Mouse (Mus musculus) gonadal fat pad, adult 2 months (tissue): ENCODE measurements around the gene Cstf1. TPM values are rescaled to one million over a fixed set of nuclear protein-coding genes. Genes with fewer than 3 reads are reported as not detected.

Experiments
- DNase-seq: peaks from one replicate; pipeline ENCODE4 v3.0.0-alpha.2; 2012; ENCODE audit warnings: low read depth
- polyA plus RNA-seq: library from polyadenylated mRNA; depleted of rRNA; stranded (reverse); fragments of >200 nt; gene quantifications from 2 replicates; pipeline ENCODE4 v1.2.3, GENCODE M21; 2012; rRNA removed

Cstf1 gene
- 31.3 and 32.2 TPM in 2 replicates for polyA plus RNA-seq

DNA sequence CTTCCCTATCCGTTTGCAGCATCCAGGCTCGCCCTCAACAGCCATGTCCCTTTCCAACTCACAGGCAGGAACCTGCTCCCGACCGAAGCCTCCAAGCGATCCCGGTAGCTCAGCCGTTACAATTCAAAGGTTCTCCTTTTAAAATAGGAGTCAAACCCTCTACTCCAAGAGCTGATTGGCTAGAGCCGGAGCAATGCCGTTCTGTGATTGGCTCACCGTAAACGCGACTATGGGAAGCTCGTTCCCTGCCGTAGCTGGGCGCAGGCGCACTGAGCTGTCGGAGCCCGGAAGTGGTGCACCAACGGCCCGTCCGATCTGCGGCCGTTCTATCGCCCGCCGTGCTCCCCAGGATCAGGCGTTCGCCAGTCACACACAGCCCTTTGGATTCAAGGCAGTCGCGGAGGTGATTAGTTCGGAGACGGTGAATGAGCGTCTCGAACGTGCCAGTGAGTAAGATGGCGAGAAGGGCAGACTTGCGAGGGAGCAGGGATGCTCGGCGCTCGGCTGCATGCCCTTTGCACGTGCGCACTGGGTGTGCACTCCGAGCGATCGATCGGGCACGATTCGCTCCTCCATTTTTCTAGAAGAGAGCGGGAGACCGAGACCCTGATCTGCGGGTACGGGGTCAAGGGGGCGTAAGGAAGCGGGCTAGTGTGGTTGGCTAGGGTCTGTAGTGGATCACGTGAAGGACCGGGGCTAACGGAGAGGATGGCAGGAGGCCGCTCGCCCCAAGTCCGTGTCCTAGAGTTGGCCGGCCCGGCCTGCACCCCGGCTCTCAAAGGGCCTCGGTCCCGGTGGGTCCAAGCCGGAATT, at the start of gene Cstf1, which contains the start of gene Aurka:
Cstf1 (plus strand) TSS at position 271 of the 813 bp plus-strand sequence.
Aurka (minus strand) TSS at position 125 of the 813 bp plus-strand sequence.
- DNase-seq: peak; percentile 79

- DNase-seq: no peak
Observed at GRCm38 (mm10) chr2:172320878-172321277, 49.6 kb upstream of the Cstf1 start.

- DNase-seq: no peak
Observed at GRCm38 (mm10) chr2:172328248-172328647, 42.2 kb upstream of the Cstf1 start.

DNA sequence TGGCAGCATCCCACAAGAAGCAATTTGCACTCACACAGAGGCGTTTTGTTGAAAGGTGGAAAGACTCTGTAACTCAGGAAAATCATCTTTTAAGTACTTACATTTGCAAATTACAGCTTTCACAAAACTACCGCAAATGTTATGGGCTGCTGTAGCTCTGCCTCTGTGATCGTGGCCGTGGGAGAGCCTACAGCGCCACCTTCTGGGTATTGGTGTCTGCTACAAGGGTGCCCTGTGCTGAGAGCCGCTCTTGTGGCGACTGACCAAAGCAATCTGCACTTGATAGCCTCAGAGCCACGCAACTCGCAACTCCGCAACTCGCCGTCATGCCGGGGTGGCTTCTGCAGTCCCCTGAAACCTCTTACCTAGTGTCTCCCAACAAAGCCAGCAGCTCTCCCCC, 41.3 kb upstream of the Cstf1 start:
- DNase-seq: no peak

DNA sequence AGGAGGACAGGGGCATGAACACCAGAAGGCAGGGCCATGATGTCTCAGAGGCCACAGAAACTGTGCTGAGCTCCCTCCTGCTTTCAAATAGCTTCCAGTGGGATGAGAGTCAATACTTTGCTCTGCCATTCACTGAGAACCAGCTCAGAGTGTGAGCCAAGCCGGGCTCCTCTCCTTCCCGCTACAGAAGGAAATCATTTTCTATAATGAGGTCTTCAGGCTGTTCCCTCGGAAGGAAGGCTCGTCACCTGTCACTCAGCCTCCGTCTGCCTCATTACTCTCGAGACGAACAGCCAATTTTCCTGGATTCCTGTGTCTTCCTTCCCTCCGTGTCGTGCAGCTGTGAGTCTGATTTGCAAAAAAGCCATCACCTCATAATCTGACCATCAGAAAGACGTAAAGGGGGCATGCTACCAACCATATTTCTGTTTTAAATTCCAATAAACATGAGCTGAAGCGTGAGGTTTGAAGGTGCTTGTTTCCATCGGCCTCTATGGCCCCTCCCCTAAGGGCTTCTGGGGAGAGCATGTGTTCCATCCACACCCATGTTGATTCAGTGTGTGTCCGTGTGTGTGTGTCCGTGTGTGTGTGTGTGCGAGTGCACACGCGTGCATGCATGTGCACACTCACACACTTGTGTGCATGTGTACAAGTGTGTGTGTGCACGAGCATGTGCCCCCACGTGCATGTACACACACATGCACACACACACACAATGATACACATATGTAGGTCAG, 32.1 kb upstream of the Cstf1 start:
- no peak for DNase-seq

GRCm38 (mm10) chr2:172340936-172341335, 29.5 kb upstream of the Cstf1 start:
- DNase-seq: no peak

DNA sequence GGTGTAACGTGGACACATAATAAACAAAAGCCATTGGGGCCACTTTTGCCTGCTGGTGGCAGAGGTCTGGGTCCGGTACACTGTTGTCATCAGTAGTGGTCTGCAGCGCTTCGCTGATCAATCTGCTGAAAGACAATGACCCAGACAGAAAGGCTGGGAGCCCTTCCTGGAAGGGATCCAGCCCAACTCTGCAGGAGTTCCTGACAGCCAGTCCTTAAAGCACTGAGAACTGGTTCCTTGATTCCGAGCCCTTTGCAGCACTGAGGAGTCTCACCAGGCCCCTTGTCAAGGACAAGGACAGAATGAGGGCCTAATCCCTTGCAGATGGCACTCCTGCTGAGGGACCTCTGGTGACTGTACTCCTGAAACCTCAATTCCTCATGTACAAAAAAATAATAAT, 28.9 kb upstream of the Cstf1 start:
- DNase-seq: no peak

GRCm38 (mm10) chr2:172343751-172344150, 26.7 kb upstream of the Cstf1 start:
- DNase-seq: no peak

DNA sequence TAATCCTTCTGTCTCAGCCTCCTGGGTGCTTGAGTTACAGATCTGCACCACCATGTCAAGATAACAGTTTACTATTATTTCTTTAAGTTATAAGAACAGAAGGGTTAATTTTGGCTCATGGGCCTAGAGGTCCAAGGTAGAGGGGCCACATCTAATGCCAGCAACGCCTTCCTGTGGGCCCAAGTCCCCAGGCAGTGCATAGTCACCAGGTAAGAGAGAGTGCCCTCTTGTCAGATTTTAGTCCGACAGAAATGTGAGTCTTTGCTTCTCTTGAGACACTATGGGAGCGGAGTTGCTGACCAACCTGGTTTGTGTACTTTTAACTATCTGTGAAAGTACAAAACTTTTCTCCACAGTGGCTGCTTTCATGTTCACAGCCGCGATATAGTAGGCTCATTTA, 25.8 kb upstream of the Cstf1 start:
- no peak for DNase-seq

DNA sequence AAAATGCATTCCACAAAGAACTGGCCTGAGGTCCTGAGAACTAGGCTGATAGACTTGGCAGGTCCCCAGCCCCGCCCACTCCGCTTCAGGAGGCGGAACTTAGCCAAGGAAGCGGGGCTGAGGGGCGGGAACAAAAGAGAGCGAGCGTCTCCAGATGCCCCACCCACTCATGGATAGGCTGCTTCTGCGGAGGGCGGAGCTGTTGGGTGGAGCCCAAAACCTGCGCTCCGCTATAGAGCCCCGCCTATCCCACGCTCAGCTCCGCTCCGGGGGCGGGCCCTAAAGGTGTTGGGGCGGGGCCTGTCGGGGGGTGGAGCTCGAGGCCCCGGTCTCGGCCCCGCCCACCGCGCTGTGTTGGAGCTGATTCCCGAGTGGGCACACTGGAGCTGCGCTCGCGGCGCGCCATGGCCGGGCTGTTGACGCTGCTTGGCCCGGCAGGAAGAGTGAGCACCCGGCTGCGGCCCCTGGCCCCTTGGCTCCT, 25.2 kb upstream of the Cstf1 start, which contains the start of gene Fam210b:
Fam210b (plus strand) TSS at position 308 of the 481 bp plus-strand sequence.
- peak; percentile 60 for DNase-seq

- peak; percentile 51 for DNase-seq
Observed at GRCm38 (mm10) chr2:172346034-172346929, 24.2 kb upstream of the Cstf1 start.

- DNase-seq: no peak
Observed at GRCm38 (mm10) chr2:172346933-172347611, 23.4 kb upstream of the Cstf1 start.

GRCm38 (mm10) chr2:172348297-172348950, 22.1 kb upstream of the Cstf1 start:
- no peak for DNase-seq

- DNase-seq: no peak
Observed at GRCm38 (mm10) chr2:172349776-172350175, 20.7 kb upstream of the Cstf1 start.

DNA sequence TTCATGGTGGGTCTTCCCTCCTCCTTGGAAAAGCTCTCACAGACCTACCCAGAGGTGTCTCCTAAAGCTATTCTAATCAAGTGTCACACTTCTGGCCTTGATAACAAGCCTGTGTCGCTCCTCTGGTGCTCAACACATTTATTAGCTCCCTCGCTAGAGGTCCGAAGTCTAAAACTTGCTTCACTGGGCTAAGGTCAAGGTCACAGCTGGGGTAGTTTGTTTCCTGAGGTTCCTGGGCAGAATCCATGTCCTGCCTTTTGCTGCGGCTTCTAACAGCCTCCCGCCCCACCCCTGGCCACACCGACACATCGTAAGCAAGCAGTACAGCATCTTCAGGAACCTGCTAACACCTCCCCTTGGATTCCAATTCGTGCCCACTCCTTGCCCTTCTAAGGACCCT, 19.7 kb upstream of the Cstf1 start:
- DNase-seq: no peak

GRCm38 (mm10) chr2:172353218-172353617, 17.3 kb upstream of the Cstf1 start:
- DNase-seq: no peak

GRCm38 (mm10) chr2:172354761-172355160, 15.7 kb upstream of the Cstf1 start:
- DNase-seq: no peak

DNA sequence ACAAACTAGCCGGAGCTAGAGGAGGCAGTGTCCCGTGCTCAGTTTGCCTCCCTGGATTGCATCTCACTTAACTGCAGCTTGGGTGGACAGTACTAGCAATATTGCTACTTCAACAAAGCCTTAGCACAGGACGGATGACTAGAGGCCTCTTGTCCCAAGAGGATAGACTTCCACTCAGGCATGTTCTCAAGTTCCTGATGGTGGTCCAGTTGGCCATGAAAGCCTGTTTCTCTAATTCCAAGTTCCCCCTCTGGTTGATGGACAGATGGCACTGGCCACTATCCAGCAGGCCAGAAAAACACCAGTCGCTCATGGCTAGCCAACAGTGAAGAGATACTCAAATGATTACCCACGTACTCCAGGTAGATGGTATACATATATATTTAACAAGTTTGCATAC, 14.6 kb upstream of the Cstf1 start:
- DNase-seq: no peak

DNA sequence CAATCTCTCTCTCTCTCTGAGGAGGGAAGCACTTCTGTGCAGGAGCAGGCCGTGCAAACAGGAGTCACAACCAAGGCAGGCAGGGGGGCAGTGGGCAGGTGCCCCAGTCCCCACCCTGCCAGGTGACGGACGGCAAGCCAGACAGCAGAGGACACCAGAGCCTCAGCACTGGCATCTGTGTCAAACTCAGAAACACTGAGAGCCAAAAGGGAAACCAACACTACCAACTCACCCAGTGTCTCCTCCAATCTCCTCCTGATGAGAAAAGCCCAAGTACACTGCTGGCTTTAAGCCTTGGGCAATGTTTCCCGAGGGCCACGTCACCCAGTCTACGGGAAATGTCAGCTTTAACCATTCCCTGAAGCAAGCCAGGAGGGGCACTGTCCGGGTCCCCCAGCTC, 7.3 kb upstream of the Cstf1 start:
- no peak for DNase-seq

- no peak for DNase-seq
Observed at GRCm38 (mm10) chr2:172371258-172371657, 777 bp downstream of the Cstf1 start.

DNA sequence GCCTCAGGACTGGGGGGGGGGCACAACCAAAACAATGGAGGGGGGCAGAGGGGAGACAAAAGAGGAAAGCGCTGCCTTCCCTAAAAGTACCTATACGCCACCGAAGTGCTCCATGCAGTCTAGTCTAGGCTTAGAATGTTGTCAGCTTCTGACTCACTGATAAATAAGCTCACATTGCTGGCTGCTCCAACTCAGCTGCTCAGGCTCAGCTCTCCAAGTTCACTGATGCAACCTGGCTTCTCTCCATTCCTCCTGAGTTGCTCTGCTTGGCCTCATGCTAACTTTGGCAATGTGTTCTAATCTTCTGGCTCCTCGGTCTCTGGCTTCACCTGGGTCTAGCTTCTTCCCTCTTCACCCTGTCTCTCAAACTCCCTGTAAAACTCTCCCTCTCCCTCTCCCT, 6.1 kb downstream of the Cstf1 start:
- peak; percentile 61 for DNase-seq
